Mouse (Mus musculus) kidney, postnatal 25 days (tissue): Measurements from ENCODE around the gene Reg3g.
"Not testable (repeated sequence)": the region's sequence is repeated elsewhere in the genome, so short reads cannot be mapped to it uniquely, and the experiment has no call there.

ENCODE experiments used
- DNase-seq, 2 experiments: peaks; one replicate each; pipeline ENCODE4 v3.0.0; 2021; ENCODE audit warnings: mixed read lengths in 2 of 2

Reg3g gene

DNA sequence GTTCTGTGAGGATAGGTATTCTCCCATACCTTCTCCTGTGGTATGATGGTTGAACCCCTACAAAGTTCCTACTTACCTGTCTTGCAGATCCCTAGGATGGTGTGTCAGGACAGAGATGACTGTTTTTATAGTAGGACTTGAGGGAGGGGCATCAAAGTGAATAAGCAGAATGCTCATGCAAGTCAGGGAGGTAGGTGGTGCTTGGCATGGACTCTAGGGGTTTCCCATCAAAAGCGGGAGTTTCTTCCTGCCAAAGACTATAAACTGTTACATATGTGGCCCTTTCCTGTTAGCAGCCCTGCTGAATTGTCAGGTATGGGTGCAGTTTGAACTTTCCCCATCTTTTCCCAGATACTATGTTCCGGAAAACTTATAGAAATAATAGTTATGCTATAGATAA lies at the start of gene Reg3g:
Gene Reg3g (minus strand): TSS at position 101 of the 400 bp plus-strand sequence.
- no peak for DNase-seq

DNA sequence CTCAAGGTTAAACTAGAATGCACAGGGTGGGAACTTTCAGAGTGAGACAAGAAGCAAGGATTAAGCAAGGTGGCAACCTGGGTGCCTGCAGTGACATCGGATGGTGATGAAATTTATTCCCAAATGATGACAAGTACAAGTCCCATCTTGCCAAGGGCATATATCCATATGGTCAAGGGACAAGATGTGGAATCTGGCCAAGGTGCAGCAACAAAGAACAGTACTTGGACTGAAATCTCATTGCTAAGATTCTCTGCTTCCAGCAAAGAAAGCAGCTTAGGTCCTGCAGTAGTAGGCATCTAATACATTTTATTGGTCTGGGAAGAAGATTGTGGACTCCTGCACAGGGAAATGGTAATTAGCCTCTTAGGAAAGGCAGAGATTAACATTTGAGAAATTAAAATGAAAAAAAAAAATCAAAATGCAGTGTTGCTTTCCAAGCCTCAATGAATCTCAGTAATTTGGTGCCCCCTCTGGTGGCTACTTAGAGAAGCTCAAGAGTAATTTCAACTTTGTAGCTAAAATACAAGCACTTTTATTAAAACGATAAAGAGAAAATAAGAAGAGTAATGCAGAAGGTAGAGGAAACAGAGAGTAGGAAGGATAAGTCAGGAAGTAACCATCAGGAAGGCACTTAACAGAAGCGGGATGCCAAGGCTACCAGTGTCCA lies 47.2 kb upstream of the Reg3g start:
- peak in 1 of 2 experiments; percentile 1 for DNase-seq

DNA sequence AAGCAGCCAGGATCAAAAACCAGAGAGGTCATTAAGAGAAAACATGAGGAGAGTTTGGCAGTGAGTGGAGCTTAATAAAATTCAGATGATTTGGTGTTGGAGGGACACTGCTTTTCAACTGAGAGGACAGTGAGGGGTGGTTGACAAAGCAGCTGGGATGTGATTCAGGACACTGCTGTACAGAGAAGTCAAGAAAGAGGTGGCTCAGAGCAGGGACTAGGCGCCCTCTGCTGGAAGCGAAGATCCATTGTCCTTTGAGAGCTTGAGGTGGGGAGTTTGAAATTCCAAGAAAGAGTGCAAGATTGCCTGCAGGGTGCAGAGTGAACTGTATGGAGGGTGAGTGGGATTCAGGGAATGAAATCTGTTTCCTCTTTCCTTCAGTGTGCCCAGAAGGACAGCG lies 44.2 kb upstream of the Reg3g start:
- DNase-seq = peak in 1 of 2 experiments; percentile 41

DNA sequence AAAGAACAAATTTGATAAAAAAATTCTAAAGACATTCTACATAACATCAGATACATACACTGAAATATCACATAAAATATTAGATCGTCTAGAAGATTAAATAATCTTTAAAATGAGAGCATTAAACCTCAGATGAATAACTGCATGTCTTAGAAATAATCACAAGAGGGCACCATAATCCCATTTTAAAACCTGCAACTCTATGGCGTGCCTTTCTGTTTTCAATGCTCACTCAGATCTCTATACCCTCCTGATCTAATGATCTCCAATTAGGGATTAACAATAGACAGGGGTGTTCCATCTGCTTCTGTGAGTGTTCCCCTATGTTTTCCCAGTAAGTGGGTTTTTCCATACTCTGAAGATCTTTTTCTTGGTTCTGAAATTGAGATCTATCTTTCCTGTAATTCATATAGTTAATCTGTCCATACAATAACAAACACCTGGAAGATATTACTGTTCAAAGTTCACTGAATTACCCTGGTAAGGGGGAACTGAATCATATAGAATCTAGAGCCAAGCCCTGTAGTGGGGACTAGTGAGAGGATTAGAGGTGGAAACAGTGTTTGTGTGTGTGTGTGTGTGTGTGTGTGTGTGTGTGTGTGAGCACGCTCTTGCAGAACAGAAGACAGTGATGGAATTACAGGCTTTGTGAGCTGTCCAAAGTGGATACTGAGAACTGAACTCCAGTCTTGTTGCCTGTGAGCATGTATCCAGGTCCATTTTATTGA lies 41.7 kb upstream of the Reg3g start:
- no peak for DNase-seq

DNA sequence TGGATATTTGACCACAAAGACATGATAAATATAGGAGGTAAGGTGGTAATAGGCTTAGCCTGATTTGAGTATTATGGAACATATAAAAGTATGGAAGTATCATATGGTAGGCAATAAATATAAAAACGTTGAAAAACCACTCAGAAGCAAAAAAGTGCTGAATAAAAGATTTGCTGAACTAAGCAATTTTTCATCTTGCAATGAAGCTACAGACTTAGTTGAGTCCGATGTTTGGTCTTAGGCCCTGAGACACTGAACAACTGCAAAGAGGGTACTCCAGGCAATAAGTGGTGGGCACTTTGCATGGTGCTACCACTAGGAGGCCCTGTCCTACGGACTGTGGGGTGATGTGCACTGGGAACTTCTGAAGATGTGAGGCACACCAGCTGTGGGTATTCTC lies 37.1 kb upstream of the Reg3g start:
- no peak for DNase-seq

DNA sequence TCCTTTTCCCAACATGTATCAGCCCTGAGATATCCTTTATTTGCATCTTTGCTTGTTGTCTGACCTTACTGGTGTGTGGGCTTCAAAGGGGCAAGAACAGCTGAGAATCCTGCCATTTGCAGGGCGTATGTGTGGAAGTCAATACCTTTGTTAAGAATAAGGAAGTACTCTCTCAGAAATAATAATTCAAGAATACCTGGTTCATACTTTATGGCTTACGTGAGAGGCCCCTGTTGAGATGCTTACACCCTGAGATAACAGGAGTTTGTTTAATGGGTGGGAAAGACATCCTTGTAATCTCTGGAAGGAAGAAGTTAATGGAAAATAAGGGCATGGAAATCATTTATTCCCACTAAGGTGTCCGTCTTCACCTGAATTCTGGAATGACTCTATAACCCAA lies 26.0 kb upstream of the Reg3g start:
- no peak for DNase-seq

DNA sequence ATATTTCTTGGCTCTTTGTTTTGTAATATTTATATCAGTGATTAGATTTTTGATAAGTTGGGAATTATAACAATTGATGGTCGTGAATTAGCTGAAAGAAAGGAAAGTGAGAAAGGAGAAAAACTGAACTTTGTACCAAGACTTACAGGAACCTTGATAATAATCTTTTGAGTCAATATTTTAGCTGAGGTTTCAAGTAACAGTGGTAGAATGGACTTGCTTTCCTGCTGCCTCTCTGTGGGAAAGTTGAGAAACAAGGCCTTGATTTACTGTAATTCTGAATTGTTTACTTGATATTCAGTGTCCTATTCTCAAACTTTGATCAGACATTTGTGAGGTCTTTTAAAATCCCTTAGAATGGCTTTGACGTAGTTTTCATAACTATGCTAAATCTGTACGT lies 615 bp upstream of the Reg3g start:
- DNase-seq = no peak

DNA sequence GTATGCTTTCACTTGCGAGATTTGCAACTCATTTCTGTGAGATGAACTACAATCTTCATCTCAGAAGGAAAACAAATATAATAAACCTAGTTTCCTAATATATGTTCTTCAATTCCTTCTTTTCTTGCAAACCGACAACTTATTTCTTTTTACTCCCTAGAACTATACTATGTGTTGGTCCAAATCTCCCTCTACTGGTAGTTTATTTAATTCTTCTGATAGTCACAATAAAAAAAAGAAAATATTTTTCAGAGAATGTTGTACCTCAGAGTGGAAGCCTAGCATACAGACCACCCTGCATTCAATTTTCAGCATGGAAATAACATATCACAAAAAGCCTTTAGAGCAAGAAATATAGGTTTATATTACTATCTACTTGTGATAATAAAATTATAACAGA lies 5.4 kb downstream of the Reg3g start:
- DNase-seq = no peak

DNA sequence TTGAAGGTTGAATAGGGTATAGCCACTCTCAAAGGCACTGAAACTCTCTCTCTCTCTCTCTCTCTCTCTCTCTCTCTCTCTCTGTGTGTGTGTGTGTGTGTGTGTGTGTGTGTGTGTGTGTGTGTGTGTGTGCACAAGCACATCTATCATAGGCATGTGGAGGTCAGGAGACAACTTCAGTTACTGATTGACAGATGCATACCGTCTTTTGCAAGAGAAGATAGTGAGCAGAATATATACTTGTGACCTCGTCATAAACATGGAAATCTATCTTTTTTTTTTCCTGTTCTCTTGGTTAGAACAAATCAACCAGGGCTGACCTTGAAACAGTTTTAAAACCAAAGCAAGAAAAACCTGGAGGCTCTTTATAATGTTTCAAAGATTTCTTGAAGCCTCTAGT lies 6.3 kb downstream of the Reg3g start:
- DNase-seq = no peak

DNA sequence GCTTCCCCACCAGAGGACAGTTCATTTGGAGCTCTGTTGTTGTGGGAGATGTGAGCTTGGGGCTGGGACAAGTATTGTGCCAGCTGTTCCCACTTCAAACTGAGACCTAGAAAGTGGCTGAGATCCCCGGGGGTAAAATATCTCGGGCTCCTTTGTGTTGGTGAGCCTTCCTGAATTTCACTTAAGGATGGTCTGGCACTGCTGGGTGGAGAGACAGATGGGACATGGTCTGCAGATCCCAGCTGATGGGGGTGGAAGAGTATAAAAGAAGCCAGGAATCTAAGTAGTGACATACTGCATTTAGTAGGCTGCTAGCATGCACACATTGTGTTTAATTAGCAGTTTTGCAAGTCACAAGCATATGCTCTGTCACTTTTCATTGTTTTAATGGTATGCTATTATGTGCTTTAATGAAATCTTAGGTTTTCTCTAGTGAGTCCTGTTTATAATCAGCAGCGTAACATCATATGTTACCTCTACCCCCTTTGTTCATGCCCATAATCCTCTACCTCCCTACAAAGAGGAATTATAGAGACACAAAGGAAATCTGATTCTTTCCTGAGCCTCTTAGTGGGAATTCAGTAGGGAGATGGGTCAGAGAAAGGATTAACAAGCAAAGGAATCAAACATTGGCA lies 8.4 kb downstream of the Reg3g start:
- DNase-seq = no peak

DNA sequence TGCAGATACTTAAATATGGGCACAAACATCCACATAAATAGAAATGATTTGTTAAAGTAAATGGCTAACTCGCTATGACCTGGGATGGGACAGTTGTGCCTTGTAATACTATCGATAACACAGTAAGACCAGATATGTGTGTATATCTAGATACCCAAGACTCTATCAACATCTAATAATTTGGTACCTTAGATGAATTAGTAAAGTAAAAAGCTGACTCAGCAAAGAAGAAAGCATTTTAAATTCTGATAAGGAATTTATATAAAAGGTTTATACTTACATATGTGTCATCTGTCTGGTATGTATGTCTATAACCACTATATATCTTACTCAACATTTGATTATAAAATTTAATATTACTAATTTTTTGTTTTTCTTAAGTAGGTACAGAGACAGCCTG lies 15.9 kb downstream of the Reg3g start:
- no peak for DNase-seq

DNA sequence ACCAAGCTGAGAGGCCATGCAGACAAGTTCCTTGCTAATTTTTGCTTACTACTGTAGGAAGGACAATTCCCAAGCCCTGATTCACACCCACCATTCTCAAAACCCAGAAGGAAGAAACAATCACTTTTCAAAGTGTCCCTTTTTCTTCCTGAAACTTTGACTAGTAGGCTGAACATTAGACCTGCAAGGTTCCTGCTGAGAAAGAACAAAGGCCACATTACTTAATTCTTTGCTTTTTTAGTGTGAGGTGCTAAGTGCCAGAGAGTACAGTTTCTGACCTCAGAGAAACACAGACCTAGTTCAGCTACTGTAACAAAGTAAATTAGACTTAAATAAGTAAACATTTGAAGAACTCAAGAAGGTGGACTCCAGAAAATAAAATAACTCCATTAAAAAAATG lies 20.3 kb downstream of the Reg3g start:
- no peak for DNase-seq

DNA sequence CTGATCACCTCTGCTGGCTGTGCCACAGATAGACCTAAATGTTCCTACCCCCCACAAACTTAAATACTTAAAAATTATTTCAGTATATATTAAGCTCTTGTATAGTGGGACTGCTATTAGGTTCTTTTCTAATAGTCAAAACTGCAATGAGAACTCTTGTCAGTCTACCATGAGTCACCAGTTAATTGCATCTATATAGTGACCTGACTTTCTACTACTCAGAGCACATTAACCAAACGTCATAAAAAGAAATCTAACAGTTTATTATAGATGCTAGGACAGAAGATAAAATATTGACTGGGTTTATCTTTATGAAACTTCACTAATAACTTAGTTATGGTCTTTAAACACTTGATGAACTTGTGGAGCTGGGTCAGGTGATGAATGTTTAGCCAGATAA lies 21.5 kb downstream of the Reg3g start:
- no peak for DNase-seq

DNA sequence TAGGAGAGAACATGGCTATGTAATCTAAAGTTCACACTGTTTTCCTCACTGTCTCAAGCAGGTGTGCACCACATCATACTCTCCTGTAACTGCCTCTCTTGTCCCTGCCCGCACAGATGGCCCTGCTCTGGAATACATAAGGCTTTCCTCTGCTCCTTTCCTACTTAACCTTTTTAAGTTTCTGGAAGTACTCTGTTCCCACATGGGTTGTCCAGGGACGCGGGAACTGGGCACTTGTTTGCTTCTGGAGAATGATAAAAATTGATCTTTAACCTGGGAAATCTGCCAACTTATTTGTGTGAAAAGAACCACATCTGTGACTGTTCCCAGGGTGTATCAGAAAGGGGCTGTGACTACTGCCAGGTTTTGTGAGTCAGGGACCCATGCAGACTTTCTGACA lies 43.2 kb downstream of the Reg3g start:
- no peak for DNase-seq

DNA sequence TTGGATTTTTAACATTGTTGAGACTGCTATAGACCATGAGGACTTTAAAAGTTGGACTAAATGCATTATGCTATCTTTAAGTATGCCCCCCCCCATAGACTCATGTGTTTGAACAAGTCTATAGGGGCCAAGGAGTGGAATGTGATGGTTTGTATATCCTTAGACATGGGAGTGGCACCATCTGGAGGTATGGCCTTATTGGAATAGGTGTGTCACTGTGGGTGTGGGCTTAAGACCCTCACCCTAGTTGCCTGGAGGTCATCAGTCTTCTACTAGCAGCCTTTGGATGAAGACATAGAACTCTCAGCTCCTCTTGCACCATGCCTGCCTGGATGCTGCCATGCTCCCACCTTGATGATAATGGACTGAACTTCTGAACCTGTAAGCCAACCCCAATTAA lies 46.3 kb downstream of the Reg3g start, which contains the start of gene Reg1:
Gene Reg1 (plus strand): TSS at position 301 of the 400 bp plus-strand sequence.
- DNase-seq = not testable (repeated sequence)
